Mouse (Mus musculus) left cerebral cortex, postnatal 10 days (tissue): ENCODE results near the gene Serpina3n. TPM values are rescaled to one million over a fixed set of nuclear protein-coding genes. Genes with fewer than 3 reads are reported as not detected.
"Not testable (repeated sequence)": the region's sequence is repeated elsewhere in the genome, so short reads cannot be mapped to it uniquely, and the experiment has no call there.

Experiments
- DNase-seq, 2 experiments: peaks; one replicate each; pipeline ENCODE4 v3.0.0; 2021 to 2022; ENCODE audit warnings: low spot score in 2 of 2, mixed read lengths in 1 of 2; ENCODE audit errors: extremely low spot score in 1 of 2
- intact Hi-C: fragments of 180-260 bp; cut with DNase I; formaldehyde crosslinking; loops from one replicate; pipeline ENCODE4 v1.15.1; 2025
- total RNA-seq, 2 experiments: library from RNA; stranded (reverse); gene quantifications; 2 replicates each; pipeline ENCODE4 v1.2.3; 2021

Gene Serpina3n
- total RNA-seq = 1 to 10 TPM; 4.2 to 6.9 TPM

DNA sequence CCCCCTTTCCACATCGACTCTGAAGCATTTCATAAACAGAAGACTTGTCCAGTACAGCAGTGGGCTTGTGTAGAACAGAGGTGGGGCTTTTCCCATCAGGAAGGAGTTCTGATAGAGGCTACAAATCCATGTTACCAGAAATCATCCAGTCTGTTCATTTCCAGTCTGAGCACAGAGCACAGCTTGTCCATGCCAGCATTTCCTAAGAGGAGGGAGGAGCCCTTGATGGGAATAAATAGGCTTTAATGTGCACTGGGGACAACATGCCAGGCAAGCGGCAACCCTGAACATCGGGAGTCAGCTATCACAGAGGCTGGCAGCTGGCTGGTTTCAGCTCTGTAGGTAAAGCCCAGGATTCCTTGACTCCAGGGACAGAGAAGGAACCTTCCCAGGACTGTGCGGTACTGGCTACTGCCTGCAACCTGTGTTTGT is at the start of gene Serpina3n:
Gene Serpina3n, plus strand, starts transcription at position 276 of the 432 bp plus-strand sequence.
- intact Hi-C loops = no loop called here
- no peak for DNase-seq

DNA sequence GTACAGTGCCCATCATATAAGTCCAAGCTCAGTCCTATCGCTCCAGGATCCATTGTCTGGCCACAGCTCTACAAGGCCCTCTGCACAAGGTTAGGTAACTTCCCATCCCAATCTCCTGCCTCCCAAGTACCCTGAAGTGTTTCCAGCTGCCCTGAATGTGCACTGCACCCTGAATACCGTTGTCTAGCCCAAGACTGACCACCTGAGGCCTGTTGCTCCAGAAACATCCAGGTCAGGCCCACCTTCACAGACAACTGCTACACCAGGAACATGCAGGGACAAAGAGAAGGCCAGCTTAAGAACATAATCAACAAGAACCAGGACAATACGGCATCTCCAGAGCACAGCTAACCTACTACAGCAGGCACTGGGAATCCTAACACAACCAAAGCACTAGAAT is 36.5 kb upstream of the Serpina3n start:
- intact Hi-C loops = no loop called here
- DNase-seq = no peak

DNA sequence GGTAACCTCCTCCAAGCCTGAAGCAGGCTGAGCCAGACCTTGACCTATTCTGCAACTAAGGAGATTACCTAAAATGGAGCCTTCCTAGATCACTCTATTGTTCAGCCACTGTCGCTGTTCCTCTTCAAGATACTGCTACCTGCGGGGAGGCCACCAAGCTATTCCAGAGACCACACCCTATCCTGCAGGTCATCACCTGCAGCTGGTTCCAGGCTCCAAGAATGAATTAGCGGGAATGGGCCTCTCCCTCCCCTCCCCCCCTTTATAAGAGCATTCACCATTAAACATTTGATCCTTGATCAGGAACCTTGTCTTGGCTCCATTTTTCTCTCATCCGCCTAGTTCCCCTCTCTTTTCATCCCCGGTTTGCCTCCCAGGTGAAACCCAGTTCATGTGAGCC is 29.4 kb upstream of the Serpina3n start:
- DNase-seq, intact Hi-C loops: not testable (repeated sequence)

DNA sequence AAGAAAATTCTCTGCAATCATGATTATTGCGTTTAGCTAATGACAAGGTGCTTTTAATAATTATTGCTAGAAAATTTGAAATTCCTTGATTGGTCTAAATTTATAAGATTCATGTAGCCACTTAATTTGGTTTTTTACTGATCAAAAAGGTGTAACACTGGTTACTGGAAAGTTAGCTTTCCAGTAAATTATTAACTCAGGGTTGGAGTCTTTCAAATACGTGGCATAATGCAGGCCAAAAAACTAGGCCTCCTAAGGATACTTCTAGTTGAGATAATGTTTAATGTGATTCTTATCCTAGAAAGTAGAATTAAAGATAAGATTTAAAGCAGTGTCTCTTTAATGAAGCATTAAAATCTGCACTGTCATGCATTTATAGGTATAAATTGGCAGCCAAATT is 28.2 kb upstream of the Serpina3n start:
- intact Hi-C loops, DNase-seq: not testable (repeated sequence)

DNA sequence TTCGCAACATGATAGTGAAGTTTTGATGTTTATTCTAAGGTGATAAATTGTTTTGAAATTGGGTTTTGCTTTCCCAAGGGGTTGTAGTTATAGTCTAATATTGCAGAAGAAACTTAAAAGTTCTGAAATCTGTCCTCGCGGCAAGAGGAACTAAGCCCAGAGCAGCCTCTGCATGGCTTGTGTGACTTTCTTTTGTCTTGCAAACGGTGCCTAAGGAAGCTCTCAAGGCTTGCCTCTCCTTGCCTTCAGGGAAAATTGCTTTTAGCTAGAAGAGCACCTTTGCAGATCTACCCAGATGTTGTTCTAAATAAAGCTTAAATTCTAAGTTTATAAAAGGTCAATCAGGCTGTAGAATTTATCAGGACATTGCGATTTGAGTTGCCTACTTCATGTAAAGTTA is 27.7 kb upstream of the Serpina3n start:
- intact Hi-C loops, DNase-seq: not testable (repeated sequence)

DNA sequence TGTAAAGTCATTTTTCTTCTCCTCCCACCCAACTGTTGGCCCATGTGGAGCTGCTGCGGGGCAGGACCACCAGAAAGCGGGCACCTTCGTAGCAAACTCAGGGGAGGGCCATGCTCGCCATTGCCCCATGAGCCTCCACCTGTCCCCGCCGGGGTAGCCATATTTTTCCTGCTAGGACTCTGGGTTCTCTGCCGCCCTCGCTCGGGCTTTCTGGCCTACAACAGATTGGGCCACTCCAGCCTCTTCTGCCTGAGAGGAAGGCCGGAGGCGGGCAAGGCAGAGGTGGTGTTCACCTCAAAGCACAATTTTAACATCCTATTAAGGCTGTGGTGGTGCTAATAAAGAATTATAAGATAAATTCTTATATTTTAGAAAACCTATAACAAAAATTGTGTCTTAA is 26.7 kb upstream of the Serpina3n start:
- no peak for DNase-seq
- intact Hi-C loops = no loop called here

DNA sequence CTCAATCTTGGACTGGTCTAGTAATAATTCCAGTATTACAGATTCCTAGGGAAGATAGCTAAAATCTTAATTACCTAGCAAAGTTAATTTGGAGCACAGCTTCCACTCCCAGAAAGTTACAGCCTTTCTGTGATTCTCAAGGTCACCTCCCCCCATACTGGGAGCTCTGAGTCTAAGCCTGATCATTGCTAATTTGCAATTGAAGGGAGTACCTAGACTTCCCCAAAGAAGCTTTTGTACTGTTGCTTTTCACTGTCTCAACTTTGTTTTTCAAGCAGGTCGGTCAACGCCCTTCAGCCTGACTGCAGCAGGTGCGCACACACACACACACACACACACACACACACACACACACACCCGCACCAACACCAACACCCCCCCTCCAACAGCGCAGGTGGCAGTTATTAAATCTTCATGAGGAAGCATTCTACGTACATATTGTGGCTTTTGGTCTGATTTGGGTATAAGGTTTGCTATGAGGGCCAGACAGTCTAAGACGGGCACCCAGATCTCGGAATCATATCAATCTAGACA is 25.4 kb upstream of the Serpina3n start:
- DNase-seq, intact Hi-C loops: not testable (repeated sequence)

DNA sequence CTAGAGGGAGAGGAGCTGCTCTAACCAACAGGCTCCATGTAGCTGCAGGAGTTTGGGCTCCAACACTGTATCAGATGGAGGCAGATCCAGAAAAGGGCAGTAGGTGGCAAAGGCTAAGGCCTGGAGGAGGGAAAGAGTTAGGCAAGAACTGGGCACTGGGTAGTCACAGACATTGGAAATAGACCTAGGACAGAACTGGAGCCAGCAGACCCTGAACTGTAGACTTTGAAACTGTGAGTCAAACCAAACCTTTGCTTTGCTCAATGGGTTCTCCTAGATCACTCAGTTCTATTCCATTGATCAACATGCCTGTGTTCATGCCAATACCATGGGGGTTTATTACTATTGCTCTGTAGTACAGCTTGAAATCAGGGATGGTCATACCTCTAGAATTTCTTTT is 20.5 kb upstream of the Serpina3n start:
- DNase-seq, intact Hi-C loops: not testable (repeated sequence)

DNA sequence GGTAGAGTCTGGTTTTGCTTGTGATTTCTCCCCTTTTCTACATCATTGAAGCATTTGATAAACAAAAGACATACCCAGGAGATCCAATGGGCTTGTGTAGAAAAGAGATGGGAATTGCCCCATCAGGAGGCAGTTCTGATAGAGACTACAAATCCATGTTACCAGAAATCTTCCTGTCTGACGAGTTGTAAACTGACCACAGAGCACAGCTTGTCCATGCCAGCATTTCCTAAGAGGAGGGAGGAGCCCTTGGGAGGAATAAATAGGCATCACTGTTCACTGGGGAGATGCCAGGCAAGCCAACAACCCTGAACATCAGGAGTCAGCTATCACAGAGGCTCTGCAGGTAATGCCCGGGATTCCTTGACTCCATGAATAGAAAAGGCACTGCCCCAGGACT is 19.7 kb upstream of the Serpina3n start:
- DNase-seq, intact Hi-C loops: not testable (repeated sequence)

DNA sequence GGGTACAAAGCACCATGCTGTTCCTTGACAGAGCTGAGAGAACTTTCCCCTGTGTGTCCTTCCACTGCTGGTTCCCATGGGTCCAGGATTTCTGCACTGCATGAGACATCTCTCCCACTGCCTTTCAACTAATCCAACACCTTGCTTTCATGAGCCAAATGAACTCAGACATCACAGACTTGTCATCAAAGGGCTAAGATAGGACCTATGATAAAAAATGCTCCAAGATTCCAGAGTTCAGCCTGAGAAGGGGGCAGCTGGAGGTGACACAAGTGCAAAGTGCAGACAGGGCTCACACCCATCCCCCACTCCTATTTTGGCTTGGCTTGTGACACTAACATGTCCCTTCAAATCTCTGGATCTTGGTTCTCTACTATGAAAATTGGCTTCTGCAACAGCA is 18.1 kb upstream of the Serpina3n start:
- DNase-seq = no peak
- intact Hi-C loops = no loop called here

DNA sequence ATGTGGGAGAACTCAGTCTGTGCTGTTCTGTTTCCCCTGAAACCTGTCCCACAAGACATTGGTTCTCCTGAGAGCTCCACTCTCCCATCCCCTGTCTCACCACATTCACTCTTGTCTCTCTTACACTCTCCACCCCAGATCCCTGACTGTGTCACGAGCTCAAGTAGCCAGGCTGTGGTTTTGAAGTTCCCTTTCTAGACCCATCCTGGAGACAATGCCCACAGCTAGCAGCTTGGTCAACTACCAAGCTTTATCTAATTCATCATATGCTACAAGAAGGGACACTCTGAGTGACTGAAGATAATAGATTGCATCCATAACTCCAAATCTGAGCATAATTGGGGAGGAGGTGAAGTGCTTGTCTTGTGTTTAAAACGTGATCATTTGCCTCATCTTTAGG is 15.5 kb upstream of the Serpina3n start:
- DNase-seq, intact Hi-C loops: not testable (repeated sequence)

DNA sequence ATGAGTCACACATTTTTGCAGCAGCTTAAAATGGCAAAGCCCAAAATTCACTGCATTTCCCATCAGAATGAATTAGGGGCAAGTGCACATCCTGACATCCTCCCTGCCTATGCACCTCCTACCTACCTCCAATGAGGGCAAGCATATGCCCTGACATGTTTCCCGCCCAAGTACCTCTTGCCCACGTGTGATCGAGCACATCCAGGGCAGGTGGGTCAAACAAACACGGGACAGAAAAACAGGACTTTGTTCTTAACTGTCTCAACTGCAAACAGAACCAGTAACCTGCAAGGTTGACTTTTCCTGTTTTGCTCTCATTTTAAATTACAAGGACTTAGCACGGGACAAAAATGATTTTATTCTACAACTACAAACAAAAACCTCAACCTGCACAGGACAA is 2.6 kb upstream of the Serpina3n start:
- intact Hi-C loops = no loop called here
- no peak for DNase-seq

DNA sequence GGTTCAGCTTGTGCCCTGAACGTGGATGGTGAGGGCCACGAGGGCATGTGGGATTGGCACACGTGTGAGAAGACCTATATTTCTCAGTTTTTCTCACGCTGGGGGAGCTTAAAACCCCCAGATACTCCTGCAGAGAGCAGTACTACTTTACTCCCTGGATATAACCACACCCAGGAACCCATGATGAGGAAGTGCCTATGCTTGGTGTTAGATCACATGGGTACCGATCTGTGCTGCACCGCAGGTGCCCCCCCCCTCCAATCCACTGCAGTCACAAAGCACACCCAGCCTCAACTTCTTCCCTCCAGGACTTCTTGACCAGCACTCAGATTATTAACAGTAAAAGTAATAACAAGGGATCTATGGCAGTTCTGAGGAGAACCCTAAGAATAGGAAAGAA is 6.0 kb downstream of the Serpina3n start:
- intact Hi-C loops = no loop called here
- DNase-seq = no peak

DNA sequence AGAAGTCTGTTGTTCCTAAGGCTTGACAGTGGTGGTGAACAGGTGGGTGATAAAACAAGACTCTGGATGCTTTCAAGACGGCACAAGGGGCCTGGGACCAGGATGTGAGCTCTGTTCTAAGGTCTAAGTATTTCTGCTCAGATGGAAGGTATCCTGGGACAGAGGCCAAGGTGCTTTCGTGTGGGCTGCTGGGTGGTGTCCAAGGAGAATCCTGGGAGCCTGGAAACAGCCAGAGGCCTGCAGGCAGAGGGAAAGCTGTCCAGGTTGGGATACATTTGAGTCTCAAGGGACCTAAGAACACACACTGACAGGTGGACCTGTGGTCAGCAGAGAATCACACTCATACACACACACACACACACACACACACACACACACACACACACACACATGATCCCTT is 8.0 kb downstream of the Serpina3n start:
- intact Hi-C loops = no loop called here
- no peak for DNase-seq

DNA sequence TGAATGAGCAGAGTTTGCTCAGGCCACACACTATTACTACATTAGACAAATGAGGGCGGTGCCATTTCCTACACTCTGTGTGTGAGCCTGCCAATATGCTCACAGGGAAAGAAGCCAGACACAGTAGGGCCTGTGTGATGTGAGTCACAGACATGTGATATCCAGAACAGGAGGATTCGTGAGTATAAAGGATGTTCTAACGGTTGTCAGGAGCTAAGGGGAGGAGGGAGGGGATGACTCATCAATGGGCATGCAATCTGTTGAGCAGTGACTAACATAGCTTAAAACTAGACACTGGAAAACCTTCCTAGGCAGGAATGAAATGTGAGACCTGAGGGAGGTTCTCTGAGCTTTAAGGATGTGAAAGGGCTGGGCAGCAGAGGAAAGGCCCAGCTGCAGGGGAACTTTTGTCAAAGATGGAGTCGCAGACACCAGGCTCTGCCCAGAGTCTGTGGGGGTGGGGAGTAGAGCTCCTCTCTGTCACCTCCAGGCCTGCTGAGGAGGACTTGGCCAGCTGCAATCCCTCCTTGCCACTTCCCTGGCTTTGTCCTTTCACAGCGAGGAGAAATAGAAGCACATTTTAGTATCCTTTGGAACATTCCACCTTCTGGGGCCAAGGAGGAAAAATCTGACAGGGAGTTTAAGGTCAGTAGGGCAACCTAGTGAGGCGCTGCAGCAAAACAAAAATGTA is 9.2 kb downstream of the Serpina3n start:
- intact Hi-C loops = loop anchor here (5.0 kb wide), 3 partner anchors 63 to 348 kb away; no protein-coding TSS in a partner anchor
- DNase-seq = peak; percentile 39 to 48

DNA sequence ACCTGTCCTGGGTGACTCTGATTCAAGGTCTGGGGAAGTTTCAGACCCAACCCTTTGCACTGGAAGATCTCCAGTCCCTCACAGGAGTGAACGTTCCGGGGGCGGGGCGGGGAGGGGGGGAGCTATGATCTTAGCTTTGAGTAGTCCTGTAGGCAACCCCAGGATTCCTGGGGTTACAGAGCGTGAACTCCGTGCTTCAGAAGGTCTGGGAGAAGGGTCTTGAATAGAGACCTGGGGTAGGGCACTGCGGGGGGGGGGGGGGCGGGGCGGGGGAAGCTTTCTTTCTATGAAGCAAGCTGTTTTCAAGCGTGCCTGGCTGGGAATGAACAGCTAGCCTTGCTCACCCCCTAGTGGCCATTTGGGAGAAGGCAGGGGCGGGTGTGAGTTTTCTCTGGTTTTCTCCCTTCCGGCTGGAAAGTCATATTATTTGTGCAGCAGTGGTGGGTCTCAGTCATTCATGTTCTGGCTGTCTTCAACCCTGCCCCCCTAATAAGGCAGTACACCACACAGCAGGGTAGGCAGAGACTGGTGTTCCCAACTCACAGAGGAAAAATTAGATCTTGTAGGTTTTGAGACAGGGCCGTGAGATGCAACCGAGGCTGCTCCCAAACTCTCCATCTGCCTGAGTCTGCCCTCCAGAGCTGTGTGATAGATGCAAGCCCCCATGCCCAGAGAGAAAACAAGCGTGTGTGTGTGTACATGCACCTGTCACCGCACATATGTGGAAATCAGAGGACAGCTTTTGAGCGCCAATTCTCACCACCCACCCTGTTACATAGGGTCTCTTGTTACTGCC is 12.0 kb downstream of the Serpina3n start:
- intact Hi-C loops = loop anchor here (2.0 to 5.0 kb wide), 4 partner anchors 66 to 424 kb away; no protein-coding TSS in a partner anchor
- peak; percentile 79 to 86 for DNase-seq

DNA sequence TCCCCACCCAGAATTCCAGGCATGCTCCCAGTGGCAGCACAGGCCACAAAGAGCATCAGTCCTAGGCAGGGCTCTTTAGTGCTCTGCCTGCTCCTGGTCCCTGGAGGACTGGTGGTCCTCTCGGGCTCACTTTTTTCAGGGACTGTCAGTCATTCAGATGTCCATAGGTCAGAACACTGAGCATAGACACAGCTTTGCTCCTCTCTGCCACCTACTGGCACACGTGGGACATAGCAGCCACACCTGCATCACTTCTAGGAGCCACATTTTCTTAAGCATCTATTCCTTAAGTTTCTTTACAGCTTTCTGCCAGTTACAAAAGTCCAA is 12.6 kb downstream of the Serpina3n start:
- intact Hi-C loops = loop anchor here (2.0 to 5.0 kb wide), 4 partner anchors 67 to 424 kb away; no protein-coding TSS in a partner anchor
- no peak for DNase-seq

DNA sequence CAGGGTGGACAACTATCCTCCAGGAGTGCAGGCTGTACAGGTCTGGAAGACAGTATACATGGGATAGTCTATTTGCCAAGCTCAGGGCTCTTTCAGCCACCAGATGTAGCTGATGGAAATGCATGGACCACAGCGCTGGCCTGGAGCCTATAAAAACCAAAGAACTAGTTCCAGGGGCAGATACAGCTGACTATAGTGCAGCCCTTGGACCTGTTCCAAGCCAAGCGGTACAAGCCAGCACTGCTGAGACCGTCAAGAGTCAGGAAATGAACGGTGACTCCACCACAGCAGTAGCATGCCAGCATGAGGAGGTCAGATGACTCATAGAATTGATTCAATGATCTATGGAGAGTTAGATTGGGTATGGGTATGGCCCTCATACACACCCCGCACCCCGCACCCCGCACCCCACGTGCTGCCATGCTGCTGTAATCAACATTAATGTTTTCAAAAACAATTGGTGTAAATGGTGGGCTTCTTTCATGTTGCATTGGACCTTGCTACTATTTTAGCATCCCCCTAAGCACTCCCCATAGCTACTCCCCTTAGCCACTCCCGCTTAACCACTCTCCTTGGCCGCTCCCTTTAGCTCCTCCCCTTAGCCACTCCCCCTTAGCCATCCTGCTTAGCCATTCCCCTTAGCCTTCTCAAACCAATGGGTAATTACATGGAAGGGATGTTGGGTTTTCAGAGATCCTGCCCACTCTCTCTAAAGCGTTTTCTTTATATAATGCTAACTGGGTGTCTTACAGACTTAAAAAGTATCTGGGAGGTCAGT is 16.3 kb downstream of the Serpina3n start:
- DNase-seq = peak in 1 of 2 experiments; percentile 65
- intact Hi-C loops = no loop called here

DNA sequence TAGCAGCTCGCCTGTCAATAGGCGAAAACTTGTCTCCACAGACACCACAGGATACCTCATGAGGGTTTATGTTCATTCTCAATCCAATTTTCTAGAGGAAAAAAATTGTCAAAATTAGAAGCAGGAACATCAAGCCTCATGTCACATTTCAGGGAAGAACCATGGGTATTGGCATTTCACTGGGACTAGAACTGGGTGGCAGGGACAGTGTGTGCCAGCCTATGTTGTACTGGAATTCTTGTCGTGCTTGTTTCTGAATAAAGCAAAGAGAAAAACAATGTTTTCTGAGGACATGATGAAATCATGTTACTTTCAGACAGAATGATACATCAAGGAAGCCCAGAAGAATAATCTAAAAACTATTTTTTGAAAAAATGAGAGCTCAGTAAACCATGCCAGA is 19.1 kb downstream of the Serpina3n start:
- intact Hi-C loops = no loop called here
- DNase-seq = no peak
